Mouse (Mus musculus) lung, postnatal 14 days (tissue): Measurements from ENCODE around the gene Acsf2.
"Not testable (repeated sequence)": the region's sequence is repeated elsewhere in the genome, so short reads cannot be mapped to it uniquely, and the experiment has no call there.

Experiments
- DNase-seq: peaks from one replicate; pipeline ENCODE4 v3.0.0; 2021

The Acsf2 gene

GRCm38 (mm10) chr11:94601321-94602281 is at the start of gene Acsf2:
Acsf2 (minus strand) TSS chr11:94601871.
- peak; percentile 80 for DNase-seq

GRCm38 (mm10) chr11:94651241-94651640 is 49.6 kb upstream of the Acsf2 start:
- not testable (repeated sequence) for DNase-seq

GRCm38 (mm10) chr11:94646457-94646856 is 44.8 kb upstream of the Acsf2 start:
- no peak for DNase-seq

- no peak for DNase-seq
Observed at GRCm38 (mm10) chr11:94644461-94645219, 43.0 kb upstream of the Acsf2 start.

- no peak for DNase-seq
Observed at GRCm38 (mm10) chr11:94634431-94634830, 32.8 kb upstream of the Acsf2 start.

GRCm38 (mm10) chr11:94632988-94633387 is 31.3 kb upstream of the Acsf2 start:
- no peak for DNase-seq

- DNase-seq: no peak
Observed at GRCm38 (mm10) chr11:94631969-94632368, 30.3 kb upstream of the Acsf2 start.

GRCm38 (mm10) chr11:94630199-94631011 is 28.7 kb upstream of the Acsf2 start:
- DNase-seq: peak; percentile 40

GRCm38 (mm10) chr11:94629884-94630198 is 28.2 kb upstream of the Acsf2 start:
- DNase-seq: no peak

GRCm38 (mm10) chr11:94629199-94629883 is 27.7 kb upstream of the Acsf2 start, which contains the start of gene Lrrc59:
Lrrc59 (plus strand) TSS chr11:94629767.
- peak; percentile 98 for DNase-seq

GRCm38 (mm10) chr11:94622162-94622561 is 20.5 kb upstream of the Acsf2 start:
- no peak for DNase-seq

- DNase-seq: no peak
Observed at GRCm38 (mm10) chr11:94621458-94621852, 19.8 kb upstream of the Acsf2 start.

GRCm38 (mm10) chr11:94620766-94621457 is 19.2 kb upstream of the Acsf2 start:
- DNase-seq: no peak

- DNase-seq: no peak
Observed at GRCm38 (mm10) chr11:94617646-94618045, 16.0 kb upstream of the Acsf2 start.

GRCm38 (mm10) chr11:94615494-94615893 is 13.8 kb upstream of the Acsf2 start:
- no peak for DNase-seq

GRCm38 (mm10) chr11:94614603-94615002 is 12.9 kb upstream of the Acsf2 start:
- DNase-seq: no peak

GRCm38 (mm10) chr11:94610744-94611740 is 9.4 kb upstream of the Acsf2 start:
- no peak for DNase-seq

- no peak for DNase-seq
Observed at GRCm38 (mm10) chr11:94602356-94602955, 785 bp upstream of the Acsf2 start.

GRCm38 (mm10) chr11:94600447-94600846 is 1.2 kb downstream of the Acsf2 start:
- no peak for DNase-seq
